Mouse (Mus musculus) inflammation-experienced regulatory T-cells, adult 6 months (primary cell): ENCODE results near the gene Cpeb4. TPM values are rescaled to one million over a fixed set of nuclear protein-coding genes. Genes with fewer than 3 reads are reported as not detected.
"Not testable (repeated sequence)": the region's sequence is repeated elsewhere in the genome, so short reads cannot be mapped to it uniquely, and the experiment has no call there.

Source experiments
- ATAC-seq: one replicate; pipeline ENCODE4 v1.8.0; 2017
- polyA plus RNA-seq, 3 experiments: library from polyadenylated mRNA; unstranded; fragments of 100-300 nt; shearing (Covaris generic); gene quantifications; one replicate each; pipeline ENCODE4 v1.2.1; 2017

Gene Cpeb4
- 1 to 10 TPM; 5.3 to 7.4 (median 7.0) TPM for polyA plus RNA-seq

- no peak for ATAC-seq
Observed at GRCm38 (mm10) chr11:31871911-31872310, at the start of gene Cpeb4. Gene Cpeb4, plus strand, starts transcription at chr11:31872211.

- ATAC-seq = no peak
Observed at GRCm38 (mm10) chr11:31822556-31822955, 49.5 kb upstream of the Cpeb4 start.

- no peak for ATAC-seq
Observed at GRCm38 (mm10) chr11:31823513-31823912, 48.5 kb upstream of the Cpeb4 start.

- ATAC-seq = no peak
Observed at GRCm38 (mm10) chr11:31824504-31825166, 47.4 kb upstream of the Cpeb4 start.

- no peak for ATAC-seq
Observed at GRCm38 (mm10) chr11:31828011-31828770, 43.8 kb upstream of the Cpeb4 start.

GRCm38 (mm10) chr11:31828771-31829072 lies 43.3 kb upstream of the Cpeb4 start:
- ATAC-seq = no peak

GRCm38 (mm10) chr11:31830213-31831151 lies 41.5 kb upstream of the Cpeb4 start:
- no peak for ATAC-seq

GRCm38 (mm10) chr11:31831451-31831850 lies 40.6 kb upstream of the Cpeb4 start:
- no peak for ATAC-seq

- ATAC-seq = peak; percentile 80
Observed at GRCm38 (mm10) chr11:31831983-31832382, 40.0 kb upstream of the Cpeb4 start.

GRCm38 (mm10) chr11:31832439-31832980 lies 39.5 kb upstream of the Cpeb4 start:
- no peak for ATAC-seq

GRCm38 (mm10) chr11:31833506-31833905 lies 38.5 kb upstream of the Cpeb4 start:
- no peak for ATAC-seq

- ATAC-seq = no peak
Observed at GRCm38 (mm10) chr11:31835352-31835751, 36.7 kb upstream of the Cpeb4 start.

- no peak for ATAC-seq
Observed at GRCm38 (mm10) chr11:31837243-31837642, 34.8 kb upstream of the Cpeb4 start.

GRCm38 (mm10) chr11:31837753-31838152 lies 34.3 kb upstream of the Cpeb4 start:
- no peak for ATAC-seq

GRCm38 (mm10) chr11:31838442-31839083 lies 33.4 kb upstream of the Cpeb4 start:
- ATAC-seq = no peak

- no peak for ATAC-seq
Observed at GRCm38 (mm10) chr11:31839084-31839460, 32.9 kb upstream of the Cpeb4 start.

GRCm38 (mm10) chr11:31842171-31842959 lies 29.6 kb upstream of the Cpeb4 start:
- no peak for ATAC-seq

- ATAC-seq = no peak
Observed at GRCm38 (mm10) chr11:31843177-31843833, 28.7 kb upstream of the Cpeb4 start.

- no peak for ATAC-seq
Observed at GRCm38 (mm10) chr11:31843834-31844188, 28.2 kb upstream of the Cpeb4 start.

GRCm38 (mm10) chr11:31845111-31845510 lies 26.9 kb upstream of the Cpeb4 start:
- not testable (repeated sequence) for ATAC-seq
